Comparison of ENCODE assay signal across 7 mouse cellular contexts in the genomic region with DNA sequence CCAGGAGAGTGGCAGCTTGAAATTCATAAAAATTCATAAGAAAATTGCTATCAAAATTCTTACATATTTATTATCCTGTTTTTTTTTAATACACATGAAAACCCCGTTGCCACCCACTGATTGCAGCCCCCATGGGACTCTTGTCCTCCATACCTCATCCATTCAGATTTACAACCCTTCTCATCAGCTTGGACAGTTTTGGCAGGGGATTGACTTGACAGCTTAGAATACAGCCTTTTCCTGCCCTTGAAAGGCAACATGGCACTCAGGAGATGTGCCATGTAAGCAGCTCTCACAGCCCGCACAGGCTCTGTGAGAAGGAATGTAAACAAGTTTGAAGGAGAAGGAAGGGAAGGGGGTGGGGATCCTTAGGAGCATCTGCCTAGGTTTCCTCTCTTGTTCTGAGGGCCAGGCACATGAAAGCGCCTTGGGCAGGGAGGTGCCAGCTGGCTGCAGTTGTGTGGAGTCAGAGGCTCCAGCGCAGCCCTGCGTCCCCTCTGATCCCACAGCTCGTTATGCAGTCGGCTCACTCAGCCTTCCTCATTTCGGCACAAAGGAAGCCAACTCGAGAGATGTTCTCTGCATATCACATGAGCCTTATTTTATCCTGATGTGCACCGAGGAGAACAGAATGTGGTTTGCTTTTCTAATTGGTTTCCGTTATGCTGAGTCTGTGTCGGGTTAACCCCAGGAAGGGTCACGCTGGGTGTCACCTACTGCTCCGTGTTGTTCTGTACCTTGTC.
DNase-seq lines count a peak whose midpoint lies in the region; ATAC-seq and TF ChIP-seq lines count a peak whose summit lies in the region.

No protein-coding gene starts in this region.

- H3K9ac ChIP-seq in forebrain, embryonic 13.5 days: no peak overlapping the region

- no peak for TF ChIP-seq CTCF in brain, embryonic 14.5 days (IDR thresholded peaks at IDR 0.05; ENCODE audit: borderline replicate concordance, extremely low read depth, insufficient read depth, insufficient read length)

- H3K27ac ChIP-seq in forebrain, embryonic 13.5 days: peak overlapping the region; percentile 17; the same call in 1 of the 2 replicates
- no peak overlapping the region for H3K27ac ChIP-seq in hindbrain, embryonic 10.5 days

- H3K9me3 ChIP-seq in forebrain, embryonic 13.5 days (replicated peaks): no peaks in the 10 kb centered on the region
- no peaks in the 10 kb centered on the region for H3K9me3 ChIP-seq in hindbrain, embryonic 10.5 days

- H3K4me3 ChIP-seq in forebrain, embryonic 13.5 days: no peak overlapping the region
- H3K4me3 ChIP-seq in hindbrain, embryonic 10.5 days: no peak overlapping the region

- DNase-seq in brain, embryonic 14.5 days (ENCODE audit: low read depth): peak; percentile 87
- DNase-seq in hindbrain, embryonic 10.5 days (ENCODE audit: low spot score): peak; percentile 30
- DNase-seq in left cerebral cortex, postnatal 4 days: peak; percentile 48
- DNase-seq in right cerebral cortex, postnatal 4 days: peak; percentile 35

- 33% methylated on average over 14 of the region's 14 CpGs for WGBS in forebrain, embryonic 13.5 days
- WGBS in hindbrain, embryonic 10.5 days: 39% methylated on average over 14 of the region's 14 CpGs

- H3K4me1 ChIP-seq in forebrain, embryonic 13.5 days: peaks cover 8% of the 10 kb centered on the region
- H3K4me1 ChIP-seq in hindbrain, embryonic 10.5 days (replicated peaks): peaks cover 6% of the 10 kb centered on the region

- ATAC-seq in CD4-positive, CD25-positive, alpha-beta regulatory T cell, adult 4 months: peak; percentile 51
- peak; percentile 78 for ATAC-seq in forebrain, embryonic 13.5 days
- ATAC-seq in megakaryocyte progenitor cell, adult 5-6 weeks (replicated peaks; ENCODE audit: poor library complexity): peak; percentile 81

- no peaks in the 10 kb centered on the region for H3K36me3 ChIP-seq in forebrain, embryonic 13.5 days (ENCODE audit: poor library complexity, severe bottlenecking)
- no peaks in the 10 kb centered on the region for H3K36me3 ChIP-seq in hindbrain, embryonic 10.5 days

- no peaks in the 10 kb centered on the region for H3K27me3 ChIP-seq in forebrain, embryonic 13.5 days
- no peaks in the 10 kb centered on the region for H3K27me3 ChIP-seq in hindbrain, embryonic 10.5 days (ENCODE audit: insufficient read depth, poor library complexity, severe bottlenecking)

- peak overlapping the region; percentile 43 for H3K4me2 ChIP-seq in forebrain, embryonic 13.5 days

- TF ChIP-seq POLR2A in brain, embryonic 14.5 days (IDR thresholded peaks at IDR 0.05; ENCODE audit: borderline replicate concordance, extremely low read depth, insufficient read depth, insufficient read length, poor library complexity, severe bottlenecking): no peak

- intact Hi-C loops in left cerebral cortex, postnatal 4 days (cut with DNase I): no loop called here

Comparison
In these comparisons a context has a peak if more than half of its experiments do, and no peak if none do; other contexts are left out.
1. DNase-seq: peak in every context shown above with its lines; median percentile 87 in brain, embryonic 14.5 days; 48 in left cerebral cortex, postnatal 4 days; 35 in right cerebral cortex, postnatal 4 days; 30 in hindbrain, embryonic 10.5 days.